Mouse (Mus musculus): ENCODE results near the gene Phlda3. TPM values are rescaled to one million over a fixed set of nuclear protein-coding genes. Genes with fewer than 3 reads are reported as not detected.

Phlda3 gene
- polyA plus RNA-seq, 1 experiment from 2014 or later, result 33.0 TPM

DNA sequence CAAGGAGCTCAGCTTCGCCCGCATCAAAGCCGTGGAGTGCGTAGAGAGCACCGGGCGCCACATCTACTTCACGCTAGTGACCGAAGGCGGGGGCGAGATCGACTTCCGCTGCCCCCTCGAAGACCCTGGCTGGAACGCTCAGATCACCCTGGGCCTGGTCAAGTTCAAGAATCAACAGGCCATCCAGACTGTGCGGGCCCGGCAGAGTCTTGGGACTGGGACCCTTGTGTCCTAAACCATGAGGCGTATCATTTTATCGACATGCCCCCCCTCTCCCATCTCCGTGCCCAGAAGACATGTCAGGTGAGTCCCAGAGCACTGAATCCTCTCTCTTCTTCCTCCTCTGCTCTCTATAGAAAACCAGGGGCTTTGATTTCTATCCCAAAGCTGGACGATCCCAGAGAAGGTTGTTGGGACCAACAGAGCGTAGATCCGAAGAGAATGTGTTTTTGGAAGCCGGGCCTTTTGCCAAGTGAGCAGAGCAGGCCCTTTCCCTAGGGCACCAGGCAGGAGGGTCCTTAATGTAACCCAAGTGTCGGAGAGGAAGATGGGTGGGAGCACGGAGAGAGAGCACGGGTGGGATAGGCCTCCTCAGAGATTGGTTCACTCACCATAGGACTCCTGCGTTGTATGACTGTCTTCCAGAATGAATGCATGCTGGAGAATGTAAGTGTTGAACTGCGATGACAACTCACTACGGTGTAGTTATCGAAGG is 830 bp downstream of the Phlda3 start:
- Histone ChIP-seq H3K4me1 (ENCODE audit: control insufficient read depth, insufficient read depth, low read length) (peaks cover 19% of the 10 kb centered on the region), H3K9ac (ENCODE audit: low read depth, low read length) (peak overlapping the region; percentile 70), H3K9me3 (replicated peaks; ENCODE audit: control insufficient read depth, low read length, poor library complexity, severe bottlenecking) (no peaks in the 10 kb centered on the region), H3K27ac (ENCODE audit: low read length) (peak overlapping the region; percentile 74), H3K4me2 (ENCODE audit: low read length) (peak overlapping the region; percentile 96), H3K27me3 (ENCODE audit: control insufficient read depth, insufficient read depth, low read depth, low read length) (no peaks in the 10 kb centered on the region; the same call in 1 of the 2 replicates), H3K4me3 (ENCODE audit: low read depth, low read length) (peak overlapping the region; percentile 57), H3K36me3 (ENCODE audit: control insufficient read depth, insufficient read depth, low read length) (0 out of 2 replicates have a peak, but pooled peaks cover 2% of the 10 kb centered on the region)
- peak; percentile 37; the same call in 1 of the 2 replicates for ATAC-seq
- WGBS, result 30% methylated on average over 30 of the region's 30 CpGs

DNA sequence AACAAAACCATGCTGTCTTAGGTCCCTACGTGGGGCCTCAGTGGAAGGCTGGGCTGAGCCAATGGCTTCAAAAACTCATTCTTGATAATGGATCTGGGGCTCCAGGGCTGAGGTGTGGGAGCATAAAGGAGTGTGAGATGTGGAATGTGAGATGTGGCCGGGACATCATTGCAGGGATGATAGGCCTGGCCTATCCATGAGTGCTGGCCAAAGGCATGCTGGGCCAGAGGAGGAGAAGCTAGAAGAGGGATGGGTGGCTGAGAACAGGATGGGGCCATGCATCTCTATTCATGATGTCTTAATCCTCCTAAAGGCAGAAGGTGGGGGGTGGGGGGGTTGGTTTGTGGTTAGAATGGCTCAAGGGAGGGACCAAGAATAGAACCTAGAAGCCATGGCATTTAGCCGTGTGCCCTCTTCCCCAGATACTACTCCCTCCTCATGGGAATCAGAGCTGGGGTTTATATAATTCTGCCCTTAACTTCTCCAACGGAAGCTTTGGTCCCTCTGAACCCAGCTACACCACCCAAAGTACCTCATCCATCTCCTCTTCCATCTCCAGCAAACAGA is 1.5 kb downstream of the Phlda3 start:
- peaks cover 19% of the 10 kb centered on the region for H3K4me1 ChIP-seq (ENCODE audit: control insufficient read depth, insufficient read depth, low read length)
- peak overlapping the region; percentile 57 for H3K4me3 ChIP-seq (ENCODE audit: low read depth, low read length)
- no peak for ATAC-seq
- no peak overlapping the region for H3K9ac ChIP-seq (ENCODE audit: low read depth, low read length)
- no peak overlapping the region for H3K27ac ChIP-seq (ENCODE audit: low read length)
- H3K36me3 ChIP-seq (ENCODE audit: control insufficient read depth, insufficient read depth, low read length), result 0 out of 2 replicates have a peak, but pooled peaks cover 2% of the 10 kb centered on the region
- H3K4me2 ChIP-seq (ENCODE audit: low read length), result peak overlapping the region; percentile 96
- no peaks in the 10 kb centered on the region for H3K9me3 ChIP-seq (replicated peaks; ENCODE audit: control insufficient read depth, low read length, poor library complexity, severe bottlenecking)
- H3K27me3 ChIP-seq (ENCODE audit: control insufficient read depth, insufficient read depth, low read depth, low read length), result no peaks in the 10 kb centered on the region; the same call in 1 of the 2 replicates
- 86% methylated on average over 4 of the region's 4 CpGs for WGBS

DNA sequence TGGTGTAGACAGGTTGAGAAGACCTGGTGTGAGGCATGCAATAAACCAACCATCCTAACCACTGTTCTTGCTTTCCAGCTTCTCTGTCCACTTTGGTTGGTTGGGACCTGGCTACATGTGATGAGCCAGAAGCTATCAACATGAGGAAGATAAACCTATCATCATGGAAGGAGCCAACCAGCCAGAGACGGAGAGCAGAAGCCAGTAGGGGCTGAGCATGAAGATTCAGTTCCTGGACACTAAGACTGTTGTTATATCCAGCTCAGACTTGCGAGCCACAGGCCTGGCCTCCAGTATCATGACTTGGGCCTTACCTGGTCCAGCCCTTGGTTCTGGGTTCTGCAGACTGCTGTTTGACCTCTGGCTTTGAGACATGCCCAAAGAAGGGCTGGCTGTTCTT is 2.5 kb downstream of the Phlda3 start:
- Histone ChIP-seq H3K27me3 (ENCODE audit: control insufficient read depth, insufficient read depth, low read depth, low read length) (no peaks in the 10 kb centered on the region; the same call in 1 of the 2 replicates), H3K4me1 (ENCODE audit: control insufficient read depth, insufficient read depth, low read length) (peaks cover 19% of the 10 kb centered on the region), H3K4me2 (ENCODE audit: low read length) (no peak overlapping the region), H3K27ac (ENCODE audit: low read length) (no peak overlapping the region), H3K9me3 (replicated peaks; ENCODE audit: control insufficient read depth, low read length, poor library complexity, severe bottlenecking) (no peaks in the 10 kb centered on the region), H3K9ac (ENCODE audit: low read depth, low read length) (no peak overlapping the region), H3K36me3 (ENCODE audit: control insufficient read depth, insufficient read depth, low read length) (0 out of 2 replicates have a peak, but pooled peaks cover 2% of the 10 kb centered on the region), H3K4me3 (ENCODE audit: low read depth, low read length) (no peak overlapping the region)
- no peak for ATAC-seq
- WGBS, result 95% methylated on average over 2 of the region's 2 CpGs

DNA sequence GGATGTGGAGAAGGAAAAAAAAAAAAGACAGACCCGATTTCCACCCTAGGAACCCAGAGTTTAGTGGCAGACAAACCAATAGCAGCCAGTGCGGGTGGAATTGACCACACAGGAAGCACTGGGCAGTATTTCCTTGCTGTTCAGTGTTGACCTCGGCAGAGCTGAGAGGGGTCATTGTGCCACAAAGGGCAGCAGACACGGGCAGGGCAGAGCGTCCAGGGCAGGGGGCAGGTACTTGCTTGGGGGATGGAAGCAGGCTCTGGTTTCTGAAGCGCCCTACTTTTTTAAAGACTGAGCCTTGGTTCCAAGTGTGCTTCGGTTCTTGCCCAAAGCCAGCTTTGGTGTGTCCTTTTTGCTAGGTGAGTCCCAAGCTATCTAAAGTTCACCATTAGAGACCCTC is 4.3 kb downstream of the Phlda3 start:
- Histone ChIP-seq H3K9me3 (replicated peaks; ENCODE audit: control insufficient read depth, low read length, poor library complexity, severe bottlenecking) (no peaks in the 10 kb centered on the region), H3K9ac (ENCODE audit: low read depth, low read length) (no peak overlapping the region), H3K27me3 (ENCODE audit: control insufficient read depth, insufficient read depth, low read depth, low read length) (no peaks in the 10 kb centered on the region), H3K4me3 (ENCODE audit: low read depth, low read length) (no peak overlapping the region), H3K27ac (ENCODE audit: low read length) (no peak overlapping the region), H3K4me2 (ENCODE audit: low read length) (no peak overlapping the region), H3K36me3 (ENCODE audit: control insufficient read depth, insufficient read depth, low read length) (0 out of 2 replicates have a peak, but pooled peaks cover 2% of the 10 kb centered on the region), H3K4me1 (ENCODE audit: control insufficient read depth, insufficient read depth, low read length) (peaks cover 19% of the 10 kb centered on the region)
- no peak for ATAC-seq
- WGBS, result 80% methylated on average over 7 of the region's 7 CpGs

DNA sequence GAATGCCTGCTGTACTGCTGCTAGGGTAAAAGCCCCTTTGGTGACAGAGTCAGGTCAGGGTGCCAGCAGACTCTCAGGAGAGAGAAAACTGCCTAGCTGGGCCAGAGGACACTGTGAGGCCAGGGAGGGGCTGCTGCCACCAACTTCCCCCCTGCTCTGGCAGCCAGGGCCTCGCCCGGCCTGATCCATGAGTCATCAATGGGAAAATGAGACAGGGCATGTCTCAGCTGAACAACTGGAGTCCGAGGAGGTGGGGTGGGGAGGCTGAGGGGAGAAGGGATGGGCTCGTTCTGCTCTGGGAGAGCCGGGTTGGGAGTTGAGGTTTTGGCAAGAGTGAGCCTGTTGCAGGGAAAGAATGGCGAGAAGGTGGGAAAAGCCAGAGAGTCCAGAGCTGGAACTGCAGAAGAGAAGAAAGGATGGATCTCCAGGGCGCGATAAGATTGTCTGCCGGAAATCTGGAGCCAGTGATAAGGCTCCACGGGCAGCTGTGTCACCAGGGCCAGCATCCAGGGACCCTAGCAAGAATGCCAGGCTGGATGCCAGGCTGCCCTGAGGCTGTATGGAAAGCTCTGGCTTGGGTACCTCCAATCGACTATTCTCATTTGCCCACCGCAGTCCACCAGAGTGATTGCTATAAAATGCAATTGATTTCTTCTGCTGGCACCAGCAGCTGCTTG is 5.1 kb downstream of the Phlda3 start:
- H3K27ac ChIP-seq (ENCODE audit: low read length), result no peak overlapping the region
- no peaks in the 10 kb centered on the region for H3K9me3 ChIP-seq (replicated peaks; ENCODE audit: control insufficient read depth, low read length, poor library complexity, severe bottlenecking)
- 0 out of 2 replicates have a peak, but pooled peaks cover 2% of the 10 kb centered on the region for H3K36me3 ChIP-seq (ENCODE audit: control insufficient read depth, insufficient read depth, low read length)
- no peak overlapping the region for H3K4me2 ChIP-seq (ENCODE audit: low read length)
- WGBS, result 58% methylated on average over 12 of the region's 12 CpGs
- H3K4me3 ChIP-seq (ENCODE audit: low read depth, low read length), result no peak overlapping the region
- no peak for ATAC-seq
- no peaks in the 10 kb centered on the region for H3K27me3 ChIP-seq (ENCODE audit: control insufficient read depth, insufficient read depth, low read depth, low read length)
- H3K4me1 ChIP-seq (ENCODE audit: control insufficient read depth, insufficient read depth, low read length), result peaks cover 14% of the 10 kb centered on the region
- H3K9ac ChIP-seq (ENCODE audit: low read depth, low read length), result no peak overlapping the region

DNA sequence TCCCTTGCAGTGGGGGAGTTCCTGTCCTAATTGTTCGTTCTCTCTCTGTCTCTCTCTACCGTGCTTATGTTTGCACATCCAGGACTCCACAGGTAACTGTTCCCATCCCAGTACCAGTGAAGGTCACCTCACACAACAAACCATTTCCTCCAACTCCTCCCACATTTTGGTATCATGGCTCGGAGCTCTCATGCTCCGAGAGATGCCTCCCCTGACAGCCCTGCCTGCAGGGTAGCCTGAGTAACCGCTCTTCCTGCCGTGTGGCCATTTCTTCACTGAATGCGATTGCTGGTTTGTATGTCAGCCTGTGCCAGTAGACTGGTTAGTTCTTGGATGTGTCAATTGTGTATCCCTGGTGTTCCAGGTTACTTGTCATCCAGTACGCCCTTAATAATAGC is 5.7 kb downstream of the Phlda3 start:
- H3K9me3 ChIP-seq (replicated peaks; ENCODE audit: control insufficient read depth, low read length, poor library complexity, severe bottlenecking), result no peaks in the 10 kb centered on the region
- 0 out of 2 replicates have a peak, but pooled peaks cover 2% of the 10 kb centered on the region for H3K36me3 ChIP-seq (ENCODE audit: control insufficient read depth, insufficient read depth, low read length)
- H3K4me2 ChIP-seq (ENCODE audit: low read length), result no peak overlapping the region
- H3K9ac ChIP-seq (ENCODE audit: low read depth, low read length), result no peak overlapping the region
- H3K27me3 ChIP-seq (ENCODE audit: control insufficient read depth, insufficient read depth, low read depth, low read length), result no peaks in the 10 kb centered on the region
- H3K27ac ChIP-seq (ENCODE audit: low read length), result peak overlapping the region; percentile 24; the same call in 1 of the 2 replicates
- no peak overlapping the region for H3K4me3 ChIP-seq (ENCODE audit: low read depth, low read length)
- WGBS, result 71% methylated on average over 8 of the region's 8 CpGs
- no peak for ATAC-seq
- H3K4me1 ChIP-seq (ENCODE audit: control insufficient read depth, insufficient read depth, low read length), result peaks cover 13% of the 10 kb centered on the region

DNA sequence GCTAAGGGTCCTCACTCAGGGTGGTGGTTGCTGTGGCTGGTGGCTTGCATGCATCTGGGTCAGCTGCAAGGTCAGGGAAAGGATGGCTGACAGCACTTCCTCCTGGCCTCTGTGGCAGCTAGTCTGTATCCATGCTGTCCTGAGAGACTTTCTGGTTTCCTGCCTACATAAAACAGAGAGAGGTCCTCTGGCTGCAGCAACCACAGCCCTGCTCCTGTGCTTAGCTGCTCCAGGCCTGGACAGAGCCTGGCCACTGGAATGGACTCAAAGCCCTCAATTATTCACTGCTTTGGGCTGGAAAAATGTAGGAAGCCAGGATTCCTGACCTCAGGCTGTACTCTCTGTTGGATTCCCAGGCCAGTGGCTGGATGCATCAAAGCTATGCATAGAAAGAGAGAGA is 10.7 kb downstream of the Phlda3 start:
- Histone ChIP-seq H3K4me2 (ENCODE audit: low read length) (no peak overlapping the region), H3K9me3 (replicated peaks; ENCODE audit: control insufficient read depth, low read length, poor library complexity, severe bottlenecking) (no peaks in the 10 kb centered on the region), H3K4me1 (ENCODE audit: control insufficient read depth, insufficient read depth, low read length) (peaks cover 5% of the 10 kb centered on the region), H3K4me3 (ENCODE audit: low read depth, low read length) (no peak overlapping the region), H3K9ac (ENCODE audit: low read depth, low read length) (no peak overlapping the region), H3K36me3 (ENCODE audit: control insufficient read depth, insufficient read depth, low read length) (no peaks in the 10 kb centered on the region), H3K27ac (ENCODE audit: low read length) (no peak overlapping the region), H3K27me3 (ENCODE audit: control insufficient read depth, insufficient read depth, low read depth, low read length) (no peaks in the 10 kb centered on the region)
- no peak for ATAC-seq

DNA sequence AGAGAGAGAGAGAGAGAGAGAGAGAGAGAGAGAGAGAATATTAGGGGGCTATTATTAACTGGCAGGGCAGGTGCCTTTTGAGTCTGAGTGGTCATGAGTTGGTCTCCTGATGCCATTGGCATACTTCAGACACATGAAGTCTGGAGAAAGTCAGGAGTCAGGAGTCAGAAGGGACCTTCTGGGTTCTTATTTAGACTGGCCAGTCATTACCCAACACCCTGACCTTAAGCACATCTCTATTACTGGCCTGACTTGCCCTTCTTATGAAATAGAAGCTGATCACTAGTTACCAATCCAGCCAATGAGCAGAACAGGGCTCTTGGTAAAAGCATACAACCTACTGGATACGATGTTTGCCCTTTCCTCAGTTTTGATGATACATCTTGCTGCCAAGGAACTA is 11.1 kb downstream of the Phlda3 start:
- ATAC-seq, result no peak
- Histone ChIP-seq H3K4me3 (ENCODE audit: low read depth, low read length) (no peak overlapping the region), H3K9ac (ENCODE audit: low read depth, low read length) (no peak overlapping the region), H3K4me1 (ENCODE audit: control insufficient read depth, insufficient read depth, low read length) (peaks cover 5% of the 10 kb centered on the region; the same call in 1 of the 2 replicates), H3K27ac (ENCODE audit: low read length) (no peak overlapping the region), H3K36me3 (ENCODE audit: control insufficient read depth, insufficient read depth, low read length) (no peaks in the 10 kb centered on the region), H3K4me2 (ENCODE audit: low read length) (no peak overlapping the region), H3K9me3 (replicated peaks; ENCODE audit: control insufficient read depth, low read length, poor library complexity, severe bottlenecking) (no peaks in the 10 kb centered on the region), H3K27me3 (ENCODE audit: control insufficient read depth, insufficient read depth, low read depth, low read length) (no peaks in the 10 kb centered on the region)
- 92% methylated on average over 1 of the region's 1 CpGs for WGBS
